Mouse (Mus musculus) G1E-ER4 (cell line): Measurements from ENCODE around the gene Dnah7c. TPM values are rescaled to one million over a fixed set of nuclear protein-coding genes. Genes with fewer than 3 reads are reported as not detected.

Experiments
- GATA1 ChIP-seq: IDR thresholded peaks from one replicate; pipeline ENCODE4 v1.8.0; 2012; ENCODE audit warnings: low read length, inconsistent platforms
- polyA plus RNA-seq: library from polyadenylated mRNA; stranded (reverse); fragments of >175 nt; gene quantifications from 2 replicates; pipeline ENCODE4 v1.2.3, GENCODE M21; 2012

Dnah7c gene
- polyA plus RNA-seq, 1 experiment: not detected

DNA sequence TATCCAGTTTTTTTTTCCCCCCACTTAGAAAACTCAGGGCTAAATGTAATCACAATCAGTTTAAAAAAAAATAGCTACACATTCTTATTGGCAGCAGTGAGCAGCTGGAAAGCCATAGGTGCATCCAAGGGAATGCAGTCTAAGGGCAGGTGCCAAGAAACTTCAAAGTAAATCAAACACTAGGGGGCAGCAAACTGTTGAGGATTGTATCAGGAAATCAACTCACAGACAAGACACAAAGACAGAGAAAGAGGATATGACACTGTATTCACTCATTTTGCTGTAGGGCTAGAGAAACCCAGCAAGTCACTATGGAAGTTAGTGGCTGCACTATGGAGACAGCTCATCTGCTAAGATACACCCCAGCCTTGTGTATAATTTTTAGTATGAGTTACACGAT is 424.4 kb downstream of the Dnah7c start:
- no peak for TF ChIP-seq GATA1

DNA sequence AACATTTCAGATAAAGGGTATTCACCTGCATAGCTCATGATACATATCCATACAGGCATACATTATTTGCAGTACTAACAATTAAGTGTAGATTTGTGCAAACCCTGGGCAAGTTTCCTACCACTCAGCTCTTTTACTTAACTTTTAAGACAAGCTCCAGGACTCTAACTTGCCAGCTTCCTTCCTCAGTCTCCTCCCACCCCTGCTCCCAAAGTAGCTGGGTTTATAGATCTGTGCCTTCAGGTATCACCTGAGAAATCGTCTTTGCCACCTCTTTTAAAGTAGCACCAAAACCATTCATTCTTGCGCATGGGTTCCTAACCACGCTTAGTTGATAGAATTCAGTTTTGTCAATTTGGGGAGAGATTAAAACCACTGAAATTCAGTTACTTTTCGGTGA is 426.2 kb downstream of the Dnah7c start:
- no peak for TF ChIP-seq GATA1

- no peak for TF ChIP-seq GATA1
Measured at GRCm38 (mm10) chr1:46852216-46852599, 426.8 kb downstream of the Dnah7c start.

GRCm38 (mm10) chr1:46852600-46853272 is 427.3 kb downstream of the Dnah7c start:
- no peak for TF ChIP-seq GATA1

- TF ChIP-seq GATA1: no peak
Measured at GRCm38 (mm10) chr1:46853317-46854035, 428.1 kb downstream of the Dnah7c start.

GRCm38 (mm10) chr1:46854036-46854900 is 428.9 kb downstream of the Dnah7c start:
- TF ChIP-seq GATA1: no peak

GRCm38 (mm10) chr1:46856498-46856897 is 431.1 kb downstream of the Dnah7c start:
- TF ChIP-seq GATA1: no peak
